Mouse (Mus musculus) olfactory bulb, adult 2 months (tissue): ENCODE results near the gene Dock8. TPM values are rescaled to one million over a fixed set of nuclear protein-coding genes. Genes with fewer than 3 reads are reported as not detected.

ENCODE experiments used
- H3K27ac ChIP-seq: fragments of 200-500 bp; 2 replicates; pipeline ENCODE4 v1.5.1; 2012; ENCODE audit warnings: low read depth, low read length; ENCODE audit not compliant: insufficient read depth
- H3K4me1 ChIP-seq: fragments of 200-500 bp; 2 replicates; pipeline ENCODE4 v1.6.1; 2012; ENCODE audit warnings: low read length; ENCODE audit not compliant: control insufficient read depth, insufficient read depth
- H3K4me3 ChIP-seq: fragments of 200-500 bp; 2 replicates; pipeline ENCODE4 v1.5.1; 2012; ENCODE audit warnings: mild to moderate bottlenecking, low read depth, low read length, moderate library complexity; ENCODE audit not compliant: insufficient read depth
- CTCF ChIP-seq: fragments of 200-500 bp; IDR thresholded peaks from 2 replicates; pipeline ENCODE4 v1.5.1; 2012; ENCODE audit warnings: low read depth, mild to moderate bottlenecking, low read length, moderate library complexity; ENCODE audit not compliant: insufficient read depth
- POLR2A ChIP-seq: fragments of 200-500 bp; IDR thresholded peaks from 2 replicates; pipeline ENCODE4 v1.6.1; 2012; ENCODE audit warnings: mild to moderate bottlenecking, low read depth, low read length, moderate library complexity; ENCODE audit not compliant: insufficient read depth
- WGBS: fragments of 180-500 bp; shearing (Covaris S2); methylation state at CpG from one replicate; pipeline ENCODE4 v1.1.7; 2018; 5-methylcytosine and 5-hydroxymethylcytosine counted together
- polyA plus RNA-seq: library from polyadenylated mRNA; stranded (reverse); fragments of >200 nt; gene quantifications from 2 replicates; pipeline ENCODE4 v1.2.4, GENCODE M21; 2012; ENCODE audit warnings: low replicate concordance; ENCODE audit not compliant: missing spikeins, insufficient read depth, insufficient read length

The Dock8 gene
- polyA plus RNA-seq, 1 experiment = not detected

DNA sequence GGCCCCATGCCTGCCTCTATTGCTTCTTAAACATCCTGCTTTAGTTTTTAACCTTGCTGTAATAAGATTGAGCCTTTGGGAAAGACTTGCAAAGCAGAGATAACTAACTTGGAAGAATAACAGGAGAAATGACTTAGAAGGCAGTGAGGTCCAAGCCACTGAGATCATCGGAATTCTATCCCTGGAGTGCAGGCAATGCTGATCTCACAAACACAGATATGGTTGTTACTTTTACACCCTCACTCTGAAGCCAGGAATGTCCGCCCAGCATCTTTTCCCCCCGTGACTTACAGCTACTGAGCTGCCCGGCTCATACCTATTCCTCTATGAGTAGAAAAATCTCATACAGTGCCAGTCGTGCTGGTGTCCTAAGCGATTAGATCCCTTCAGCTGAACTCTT is 180.7 kb downstream of the Dock8 start:
- Histone ChIP-seq H3K4me3 (no peak overlapping the region), H3K27ac (no peak overlapping the region), H3K4me1 (no peaks in the 10 kb centered on the region)
- WGBS = 93% methylated on average over 6 of the region's 6 CpGs
- no peak for TF ChIP-seq POLR2A
- TF ChIP-seq CTCF = no peak

DNA sequence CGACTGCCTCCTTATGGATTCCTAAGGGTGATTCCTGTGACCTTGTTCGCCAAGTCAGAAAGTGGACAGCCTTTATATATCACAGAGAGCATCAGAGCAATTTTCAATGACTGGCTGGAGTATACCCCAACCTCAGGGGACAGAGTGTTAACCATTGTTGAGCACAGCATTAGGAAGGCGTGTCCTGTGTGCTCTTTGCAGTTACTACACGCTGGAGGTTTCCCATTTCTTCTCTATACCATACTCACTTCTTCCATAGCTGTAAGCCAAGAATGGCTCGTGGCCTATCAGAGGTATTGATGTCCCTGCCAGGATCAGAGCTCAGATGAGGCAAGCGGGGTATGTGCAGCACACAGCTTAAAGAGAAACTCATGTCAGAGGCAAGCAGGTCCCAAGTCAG is 181.2 kb downstream of the Dock8 start:
- H3K4me3 ChIP-seq = no peak overlapping the region
- no peaks in the 10 kb centered on the region for H3K4me1 ChIP-seq
- 94% methylated on average over 6 of the region's 6 CpGs for WGBS
- TF ChIP-seq CTCF = no peak
- no peak for TF ChIP-seq POLR2A
- no peak overlapping the region for H3K27ac ChIP-seq

DNA sequence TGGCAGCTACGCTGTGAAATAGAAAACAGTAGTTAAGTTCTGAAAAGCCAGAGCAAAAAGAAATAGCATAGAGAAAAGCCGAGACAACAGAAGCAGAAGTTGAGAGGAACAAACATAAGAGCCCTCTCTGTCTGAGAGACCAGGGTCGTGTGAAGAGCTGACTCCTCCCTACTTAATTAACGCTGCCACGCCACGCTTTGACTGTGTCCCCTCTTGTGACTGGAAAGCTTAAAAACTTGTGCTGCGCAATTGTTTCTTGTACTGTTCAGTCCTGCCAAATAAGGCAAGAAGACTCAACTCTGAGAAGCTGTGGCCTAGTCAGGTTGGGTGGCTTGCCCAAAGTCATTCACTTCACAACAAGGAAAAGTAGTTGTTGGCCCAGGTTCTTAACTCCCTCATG is 184.7 kb downstream of the Dock8 start:
- Histone ChIP-seq H3K4me1 (no peaks in the 10 kb centered on the region), H3K27ac (no peak overlapping the region), H3K4me3 (no peak overlapping the region)
- 53% methylated on average over 7 of the region's 7 CpGs for WGBS
- TF ChIP-seq CTCF = no peak
- TF ChIP-seq POLR2A = no peak

DNA sequence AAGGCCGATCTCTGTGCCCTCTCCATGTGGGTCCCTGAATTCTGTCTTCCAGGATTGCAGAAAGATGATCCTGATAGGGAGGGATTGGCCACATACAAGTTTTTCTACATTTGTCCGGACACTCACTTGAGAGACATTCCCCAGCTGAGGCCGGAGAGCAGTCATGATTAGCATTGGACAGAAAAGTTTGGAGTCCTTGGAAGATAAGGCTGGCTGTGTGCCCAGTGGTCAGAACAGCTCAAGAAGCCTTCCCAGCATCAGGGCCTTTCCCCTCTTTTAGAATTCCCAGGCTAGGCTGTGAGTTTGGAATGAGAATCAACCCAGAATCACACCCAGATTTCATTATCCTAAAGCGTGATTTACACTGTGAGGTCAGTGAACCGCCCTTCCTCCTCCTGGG is 187.0 kb downstream of the Dock8 start:
- Histone ChIP-seq H3K27ac (no peak overlapping the region), H3K4me1 (no peaks in the 10 kb centered on the region), H3K4me3 (no peak overlapping the region)
- WGBS = 93% methylated on average over 5 of the region's 5 CpGs
- no peak for TF ChIP-seq CTCF

DNA sequence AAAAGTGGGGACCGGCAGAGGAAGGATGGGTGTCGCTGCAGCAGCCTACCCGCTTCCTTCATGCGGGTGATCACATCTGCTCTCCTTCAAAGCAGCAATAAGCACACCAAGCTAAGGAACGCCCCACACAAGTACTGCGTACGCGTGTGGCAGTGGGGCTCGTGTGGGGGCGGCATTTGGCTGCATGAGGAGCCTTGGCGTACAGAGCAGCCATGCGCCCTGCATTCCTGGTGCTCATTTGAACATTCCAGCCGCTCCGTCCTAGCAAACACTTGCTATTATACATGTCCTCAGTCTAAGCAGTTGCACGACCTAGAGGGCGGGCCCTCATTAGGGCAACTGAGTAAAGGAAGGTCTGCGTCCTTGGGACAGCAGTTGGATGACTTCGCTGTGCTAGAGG is 188.3 kb downstream of the Dock8 start:
- Histone ChIP-seq H3K4me3 (no peak overlapping the region), H3K4me1 (no peaks in the 10 kb centered on the region), H3K27ac (no peak overlapping the region)
- 61% methylated on average over 18 of the region's 18 CpGs for WGBS
- TF ChIP-seq CTCF (no peak), POLR2A (no peak)

DNA sequence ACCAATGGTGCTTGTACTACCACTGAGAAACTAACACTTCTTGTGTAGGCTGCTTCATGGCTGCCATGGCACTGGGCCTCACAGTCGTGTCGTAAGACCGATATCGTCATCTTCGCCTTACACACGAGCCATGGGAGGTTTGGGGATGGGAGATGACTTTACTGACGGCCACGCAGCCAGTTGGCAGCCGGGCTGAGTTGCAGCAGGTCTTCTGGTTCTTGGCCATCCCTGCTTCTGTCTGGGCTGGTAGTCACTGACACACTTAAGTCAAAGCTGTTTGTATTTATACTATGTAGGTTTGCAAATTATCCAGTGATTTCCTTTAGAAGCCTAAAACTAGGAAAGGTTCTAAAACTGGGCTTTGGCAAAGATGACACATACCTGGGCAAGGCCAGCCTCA is 194.4 kb downstream of the Dock8 start:
- TF ChIP-seq CTCF = no peak
- no peaks in the 10 kb centered on the region for H3K4me1 ChIP-seq
- 96% methylated on average over 9 of the region's 9 CpGs for WGBS
- no peak overlapping the region for H3K4me3 ChIP-seq
- no peak overlapping the region for H3K27ac ChIP-seq

DNA sequence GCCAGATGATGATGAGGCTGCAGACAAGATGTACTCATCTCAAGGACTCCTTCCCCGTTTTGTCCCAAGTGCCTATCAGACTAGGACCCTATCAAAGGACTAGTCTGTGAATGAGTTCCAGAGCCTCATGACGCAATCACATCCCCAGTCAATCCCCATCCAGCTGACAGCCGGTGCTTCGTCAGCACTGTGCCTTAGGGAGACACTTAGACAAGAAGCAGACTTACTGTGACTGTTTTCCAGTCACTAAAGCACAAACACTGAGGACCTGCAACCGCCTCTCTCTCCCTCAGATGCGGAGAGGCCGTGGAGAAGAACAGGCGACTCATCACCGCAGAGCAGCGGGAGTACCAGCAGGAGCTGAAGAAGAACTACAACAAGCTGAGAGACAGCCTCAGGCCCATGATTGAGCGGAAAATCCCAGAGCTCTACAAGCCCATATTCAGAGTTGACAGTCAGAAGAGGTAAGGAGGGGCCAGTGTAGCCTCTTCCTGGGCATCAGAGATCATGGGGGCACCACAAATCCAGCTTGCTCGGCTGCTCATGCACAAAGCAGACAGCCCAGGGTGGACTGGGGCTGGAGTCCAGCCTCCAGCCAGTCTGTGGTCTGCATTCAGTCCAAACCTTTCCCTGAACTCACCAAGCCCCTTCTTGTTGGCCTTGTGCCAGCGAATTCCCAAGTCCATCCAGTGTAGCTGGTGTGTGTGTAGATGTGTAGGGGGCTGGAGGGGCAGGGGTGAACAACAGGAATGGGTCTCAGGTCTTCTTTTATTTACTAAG is 200.9 kb downstream of the Dock8 start:
- Histone ChIP-seq H3K4me3 (no peak overlapping the region), H3K27ac (no peak overlapping the region), H3K4me1 (no peaks in the 10 kb centered on the region)
- WGBS = 84% methylated on average over 13 of the region's 13 CpGs
- TF ChIP-seq CTCF (no peak), POLR2A (no peak)

DNA sequence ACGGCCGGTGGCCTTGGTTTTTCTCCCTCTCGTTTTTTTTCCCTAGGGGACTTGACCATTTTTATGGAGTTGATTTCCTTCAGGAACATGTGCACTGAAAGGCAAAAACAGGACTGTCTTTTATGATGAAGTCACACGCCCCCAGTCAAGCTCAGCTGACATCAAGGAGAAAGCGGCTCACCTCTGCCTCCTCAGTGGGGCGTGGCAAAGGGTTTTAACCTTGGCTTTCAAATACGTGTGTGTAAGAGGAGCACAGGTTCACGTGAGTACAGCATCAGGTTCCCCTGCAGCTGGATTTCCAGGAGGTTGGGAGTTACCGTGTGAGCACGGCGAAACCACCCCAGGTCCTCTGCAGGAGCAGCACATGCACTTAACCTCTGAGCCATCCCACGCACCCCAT is 203.7 kb downstream of the Dock8 start:
- no peak overlapping the region for H3K27ac ChIP-seq
- WGBS = 90% methylated on average over 12 of the region's 12 CpGs

DNA sequence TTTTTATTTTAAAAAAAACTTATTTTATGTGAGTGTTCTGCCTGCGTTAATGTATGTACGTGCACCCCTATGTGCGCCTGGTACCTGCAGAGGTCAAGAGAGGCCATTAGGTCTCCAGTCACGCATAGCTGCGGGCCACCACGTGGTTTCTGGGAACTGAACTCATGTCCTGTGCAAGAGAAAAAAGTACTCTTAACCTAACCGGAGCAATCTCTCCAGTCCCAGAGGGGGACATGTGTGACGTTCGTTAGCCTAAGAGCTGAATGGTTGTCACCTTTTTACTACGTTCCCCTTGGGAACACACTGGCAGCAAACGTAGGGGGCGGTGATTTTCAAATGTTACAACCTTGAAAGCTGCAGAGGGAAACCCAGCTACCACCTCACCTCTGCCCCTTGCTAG is 207.6 kb downstream of the Dock8 start:
- Histone ChIP-seq H3K4me3 (no peak overlapping the region), H3K27ac (no peak overlapping the region), H3K4me1 (peaks cover 6% of the 10 kb centered on the region)
- no peak for TF ChIP-seq CTCF
- no peak for TF ChIP-seq POLR2A
- 88% methylated on average over 12 of the region's 12 CpGs for WGBS

More for the DNA sequence above, 203.7 kb downstream of the Dock8 start:
- Histone ChIP-seq H3K4me1 (peaks cover 6% of the 10 kb centered on the region), H3K4me3 (no peak overlapping the region)
- no peak for TF ChIP-seq CTCF
- TF ChIP-seq POLR2A = no peak
